Mouse (Mus musculus) erythroblast, embryonic 14.5 days (primary cell): ENCODE results near the gene Rab5c. TPM values are rescaled to one million over a fixed set of nuclear protein-coding genes. Genes with fewer than 3 reads are reported as not detected.

Source experiments
- H3K27me3 ChIP-seq: 2 replicates; pipeline ENCODE4 v1.6.1; 2012; ENCODE audit warnings: inconsistent platforms; ENCODE audit not compliant: control insufficient read depth
- H3K36me3 ChIP-seq: 2 replicates; pipeline ENCODE4 v1.6.1; 2012; ENCODE audit warnings: mild to moderate bottlenecking, inconsistent platforms; ENCODE audit not compliant: control insufficient read depth
- H3K4me1 ChIP-seq: 2 replicates; pipeline ENCODE4 v1.6.1; 2012; ENCODE audit warnings: inconsistent platforms; ENCODE audit not compliant: control insufficient read depth
- H3K4me3 ChIP-seq: replicated peaks from 2 replicates; pipeline ENCODE3; 2012; ENCODE audit warnings: moderate library complexity, mild to moderate bottlenecking, inconsistent platforms
- H3K9me3 ChIP-seq: 2 replicates; pipeline ENCODE4 v1.6.1; 2012; ENCODE audit warnings: low read length, inconsistent platforms, mixed read lengths; ENCODE audit not compliant: control insufficient read depth
- GATA1 ChIP-seq: IDR thresholded peaks from 2 replicates; pipeline ENCODE4 v1.6.1; 2012; ENCODE audit warnings: low read length, inconsistent platforms, mixed read lengths
- TAL1 ChIP-seq: IDR thresholded peaks from 3 replicates; pipeline ENCODE4 v1.6.1; 2012; ENCODE audit warnings: low read length, inconsistent platforms, mixed read lengths
- polyA plus RNA-seq: library from polyadenylated mRNA; stranded (reverse); fragments of >175 nt; gene quantifications from 2 replicates; pipeline ENCODE4 v1.2.3, GENCODE M21; 2012

Rab5c gene
- polyA plus RNA-seq, 1 experiment, result 82.1 TPM

DNA sequence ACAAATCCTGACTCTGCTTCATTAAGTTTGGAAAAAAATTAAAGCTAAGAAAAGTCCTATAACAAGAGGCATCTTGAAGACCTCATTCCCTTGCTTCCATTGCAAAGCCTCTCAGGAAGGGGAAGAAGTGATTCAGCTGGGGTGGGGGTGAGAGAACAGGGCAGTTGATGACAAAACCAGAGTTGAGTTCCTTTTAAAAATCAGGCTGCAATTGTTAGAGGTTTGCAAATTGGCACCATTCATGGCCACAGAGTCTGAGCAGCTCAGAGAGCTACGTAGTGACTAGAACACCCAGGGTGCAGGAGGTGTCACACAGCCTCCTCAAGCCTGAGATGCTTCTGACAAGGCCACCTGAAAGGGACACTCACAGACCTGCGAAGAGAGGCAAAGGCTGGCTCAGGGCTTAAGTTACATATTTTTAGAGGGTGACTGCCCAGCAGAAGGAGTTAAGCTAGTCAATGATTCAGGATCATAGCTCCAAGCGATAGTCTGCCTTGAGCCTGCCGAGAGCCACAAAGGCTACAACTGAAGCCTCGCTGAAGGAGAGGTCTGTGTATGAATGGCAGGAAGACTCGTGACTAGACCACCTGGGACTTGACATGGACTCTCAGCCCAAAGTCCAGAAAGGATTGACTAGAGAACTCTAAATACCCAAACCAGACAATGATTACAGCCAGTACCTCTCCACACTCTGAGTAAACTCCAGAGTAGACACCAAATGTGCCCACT, 7.4 kb downstream of the Rab5c start:
- no peaks in the 10 kb centered on the region for H3K27me3 ChIP-seq
- peaks cover 58% of the 10 kb centered on the region for H3K4me1 ChIP-seq
- TF ChIP-seq GATA1 (no peak), TAL1 (no peak)
- H3K4me3 ChIP-seq, result no peak overlapping the region
- no peaks in the 10 kb centered on the region for H3K9me3 ChIP-seq
- H3K36me3 ChIP-seq, result peaks cover 94% of the 10 kb centered on the region

DNA sequence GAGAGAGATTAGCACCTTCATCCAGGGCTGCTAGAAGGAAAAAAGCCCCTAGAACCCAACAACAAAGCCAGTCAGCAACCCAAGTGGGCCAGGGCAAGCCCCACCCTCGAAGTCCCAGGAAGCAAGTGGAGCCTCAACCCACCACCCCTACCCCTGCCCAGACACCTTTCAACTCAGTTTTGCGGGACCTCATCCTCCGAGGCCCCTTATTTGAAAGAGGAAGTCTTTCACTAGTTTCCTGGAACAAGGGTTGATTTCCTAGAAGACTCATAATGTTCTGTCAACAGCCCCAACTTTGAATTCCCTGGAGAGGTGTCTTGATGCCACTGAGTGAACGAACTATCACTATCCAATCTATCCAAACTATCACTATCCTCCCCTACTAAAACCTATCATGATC, 8.0 kb downstream of the Rab5c start:
- Histone ChIP-seq H3K27me3 (no peaks in the 10 kb centered on the region), H3K9me3 (no peaks in the 10 kb centered on the region), H3K4me3 (no peak overlapping the region), H3K4me1 (peaks cover 58% of the 10 kb centered on the region), H3K36me3 (peaks cover 94% of the 10 kb centered on the region)
- TF ChIP-seq GATA1, result no peak
- TF ChIP-seq TAL1, result no peak

GRCm38 (mm10) chr11:100728601-100729000, 9.4 kb downstream of the Rab5c start:
- no peak for TF ChIP-seq GATA1
- TF ChIP-seq TAL1, result no peak
- Histone ChIP-seq H3K27me3 (no peaks in the 10 kb centered on the region), H3K9me3 (no peaks in the 10 kb centered on the region), H3K4me3 (no peak overlapping the region), H3K4me1 (peaks cover 57% of the 10 kb centered on the region), H3K36me3 (peaks cover 95% of the 10 kb centered on the region)

- Histone ChIP-seq H3K9me3 (no peaks in the 10 kb centered on the region), H3K4me3 (no peak overlapping the region), H3K4me1 (peaks cover 58% of the 10 kb centered on the region), H3K36me3 (peaks cover 95% of the 10 kb centered on the region), H3K27me3 (no peaks in the 10 kb centered on the region)
- TF ChIP-seq TAL1 (no peak), GATA1 (no peak)
Measured at GRCm38 (mm10) chr11:100727201-100727600, 10.8 kb downstream of the Rab5c start.

DNA sequence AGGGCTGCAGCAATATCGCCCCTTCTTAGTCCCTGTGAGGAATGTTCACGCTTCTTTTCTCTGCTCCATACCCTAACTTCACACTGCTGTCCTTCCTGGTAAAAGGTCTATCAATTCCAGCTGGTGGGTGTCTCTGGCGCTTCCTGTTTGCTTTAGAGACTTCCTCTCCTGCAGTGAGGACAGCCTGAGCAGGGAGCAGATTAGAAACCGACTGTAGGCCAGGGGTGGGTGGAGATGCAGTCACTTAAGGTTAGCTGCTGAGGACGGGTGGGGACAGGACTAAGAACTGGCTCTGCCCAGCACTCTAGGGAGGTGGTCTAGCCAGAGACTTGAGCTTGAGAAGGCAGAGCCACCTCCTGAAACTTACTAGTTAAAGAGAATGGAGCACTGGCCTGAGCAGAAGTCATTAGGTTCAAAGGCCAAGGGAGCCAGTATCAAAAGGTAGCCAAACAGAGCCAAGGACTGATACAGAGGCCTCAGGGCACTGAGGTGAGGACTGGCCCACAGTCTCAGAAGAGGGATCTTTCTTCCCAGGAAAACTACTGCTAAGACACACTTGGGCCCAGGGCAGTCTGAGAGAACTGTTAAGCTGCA, 13.0 kb downstream of the Rab5c start:
- peaks cover 61% of the 10 kb centered on the region for H3K4me1 ChIP-seq
- TF ChIP-seq GATA1, result no peak
- no peak for TF ChIP-seq TAL1
- peaks cover 95% of the 10 kb centered on the region for H3K36me3 ChIP-seq
- no peaks in the 10 kb centered on the region for H3K9me3 ChIP-seq
- H3K4me3 ChIP-seq, result no peak overlapping the region
- no peaks in the 10 kb centered on the region for H3K27me3 ChIP-seq

DNA sequence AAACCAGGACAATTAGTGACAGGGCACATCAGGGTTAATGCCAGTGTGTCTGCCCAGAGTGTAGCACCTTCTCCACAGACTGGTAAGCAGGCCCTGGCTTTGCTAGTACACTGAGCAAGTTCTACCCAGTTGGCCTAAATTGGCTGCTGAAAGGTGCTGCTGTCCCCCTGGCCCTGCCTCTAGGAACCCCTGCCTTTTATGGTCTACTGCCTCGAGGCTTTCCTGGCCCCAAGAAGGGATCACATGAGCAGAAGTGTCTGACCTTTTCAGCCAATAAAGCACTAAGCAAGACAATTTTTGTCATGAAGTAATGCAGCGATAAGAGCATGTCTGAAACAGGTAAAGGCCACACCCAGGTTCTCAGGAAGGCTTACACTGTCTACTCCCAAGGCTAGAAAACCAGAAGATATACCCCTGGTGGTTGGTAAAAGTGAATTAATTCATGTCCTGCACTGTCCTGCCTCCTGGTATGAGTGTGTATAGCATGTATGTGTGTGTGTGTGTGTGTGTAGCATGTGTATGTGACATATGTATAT, 15.5 kb downstream of the Rab5c start:
- no peak overlapping the region for H3K4me3 ChIP-seq
- peaks cover 96% of the 10 kb centered on the region for H3K36me3 ChIP-seq
- H3K27me3 ChIP-seq, result no peaks in the 10 kb centered on the region
- H3K4me1 ChIP-seq, result peaks cover 61% of the 10 kb centered on the region
- TF ChIP-seq GATA1 (no peak), TAL1 (no peak)
- H3K9me3 ChIP-seq, result no peaks in the 10 kb centered on the region

DNA sequence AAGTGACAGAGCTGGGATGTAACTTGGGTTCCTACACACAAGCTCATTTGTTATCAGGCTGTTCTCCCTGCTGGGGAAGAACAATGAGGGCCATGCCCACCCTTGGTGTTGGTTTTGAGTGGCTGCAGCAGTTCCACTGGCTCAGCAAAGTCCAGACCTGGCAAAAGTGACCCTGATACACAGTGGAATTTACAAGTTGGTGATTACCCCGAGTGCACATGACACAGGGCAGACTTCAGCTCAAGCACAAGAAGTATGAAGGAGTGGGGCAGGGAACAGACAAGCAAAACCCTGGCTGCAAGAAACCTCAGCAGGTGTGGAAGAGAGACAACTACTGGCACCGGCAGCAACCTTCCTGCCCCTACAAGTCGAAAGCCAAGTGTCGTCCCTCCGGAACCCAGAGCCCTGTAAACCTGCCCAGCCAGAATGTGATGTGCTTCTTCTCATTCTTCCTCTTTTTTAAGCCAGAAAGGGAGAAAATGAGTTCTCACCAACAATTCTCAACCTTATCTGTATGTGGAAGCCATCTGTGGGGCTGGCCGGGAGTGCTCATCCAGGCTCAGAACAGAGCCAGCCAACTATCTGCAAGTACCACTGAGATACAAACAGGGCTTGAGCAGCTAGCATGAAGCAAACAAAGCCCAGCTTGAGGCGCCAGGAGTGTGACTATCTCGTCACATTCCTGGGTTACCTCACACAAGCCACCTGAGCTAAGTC, 16.1 kb downstream of the Rab5c start:
- no peak overlapping the region for H3K4me3 ChIP-seq
- TF ChIP-seq GATA1, result no peak
- TF ChIP-seq TAL1, result no peak
- H3K9me3 ChIP-seq, result no peaks in the 10 kb centered on the region
- H3K4me1 ChIP-seq, result peaks cover 57% of the 10 kb centered on the region
- no peaks in the 10 kb centered on the region for H3K27me3 ChIP-seq
- peaks cover 97% of the 10 kb centered on the region for H3K36me3 ChIP-seq

DNA sequence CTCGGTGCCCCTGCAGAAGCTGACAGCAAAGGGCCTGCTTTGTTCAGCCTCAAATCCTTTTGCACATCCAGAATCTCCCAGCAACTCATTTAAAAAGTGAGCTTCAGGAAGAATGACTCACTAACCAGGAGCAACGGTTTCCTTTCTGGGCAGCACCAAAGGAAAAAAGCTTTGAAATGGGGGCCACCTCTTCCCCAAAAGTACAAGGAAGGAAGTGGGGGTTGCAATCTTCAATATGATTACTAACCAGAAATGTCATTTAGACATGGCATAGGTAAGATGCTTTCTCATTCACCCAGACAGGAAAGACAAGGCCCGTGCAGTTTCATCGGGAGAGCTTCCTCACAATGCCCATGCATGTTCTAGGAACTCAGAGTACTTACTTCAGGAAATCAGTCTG, 16.8 kb downstream of the Rab5c start:
- H3K4me3 ChIP-seq, result no peak overlapping the region
- TF ChIP-seq TAL1 (no peak), GATA1 (no peak)
- peaks cover 98% of the 10 kb centered on the region for H3K36me3 ChIP-seq
- H3K27me3 ChIP-seq, result no peaks in the 10 kb centered on the region
- H3K4me1 ChIP-seq, result peaks cover 57% of the 10 kb centered on the region
- H3K9me3 ChIP-seq, result no peaks in the 10 kb centered on the region

DNA sequence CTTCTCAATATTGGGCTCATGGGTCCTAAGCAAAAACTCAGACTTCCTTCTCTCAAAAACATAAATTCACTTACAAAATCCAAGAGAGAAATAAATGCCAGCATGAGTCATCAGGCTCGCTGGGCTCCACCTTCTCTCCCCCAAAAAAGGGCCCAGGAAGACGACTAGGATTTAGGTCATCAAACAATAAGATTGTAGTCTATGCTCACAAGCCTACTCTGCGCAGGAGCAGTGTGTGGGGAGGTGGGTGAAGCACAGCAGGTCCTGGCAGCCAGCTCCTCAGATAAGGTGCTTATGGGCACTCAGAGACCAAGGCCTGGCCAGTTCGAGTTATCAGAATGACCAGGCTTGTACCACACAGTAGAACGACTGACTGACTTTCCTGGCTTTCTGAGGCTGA, 17.7 kb downstream of the Rab5c start:
- H3K9me3 ChIP-seq, result no peaks in the 10 kb centered on the region
- no peaks in the 10 kb centered on the region for H3K27me3 ChIP-seq
- H3K4me1 ChIP-seq, result peaks cover 54% of the 10 kb centered on the region
- no peak for TF ChIP-seq GATA1
- TF ChIP-seq TAL1, result no peak
- peaks cover 98% of the 10 kb centered on the region for H3K36me3 ChIP-seq
- no peak overlapping the region for H3K4me3 ChIP-seq
